Mouse (Mus musculus) testis, adult 2 months (tissue): ENCODE results near the gene Pitpna. TPM values are rescaled to one million over a fixed set of nuclear protein-coding genes. Genes with fewer than 3 reads are reported as not detected.

ENCODE experiments used
- H3K27ac ChIP-seq: fragments of 200-500 bp; 2 replicates; pipeline ENCODE4 v1.5.1; 2012; ENCODE audit warnings: low read depth, low read length; ENCODE audit not compliant: control insufficient read depth, insufficient read depth
- H3K27me3 ChIP-seq: fragments of 200-500 bp; 2 replicates; pipeline ENCODE4 v1.6.1; 2012; ENCODE audit warnings: mild to moderate bottlenecking, low read length, moderate library complexity; ENCODE audit not compliant: control insufficient read depth, insufficient read depth
- H3K36me3 ChIP-seq: fragments of 200-500 bp; 2 replicates; pipeline ENCODE4 v1.6.1; 2012; ENCODE audit warnings: mild to moderate bottlenecking, low read length; ENCODE audit not compliant: control insufficient read depth, insufficient read depth
- H3K4me1 ChIP-seq: fragments of 200-500 bp; 2 replicates; pipeline ENCODE4 v1.6.1; 2012; ENCODE audit warnings: low read length; ENCODE audit not compliant: control insufficient read depth, insufficient read depth
- H3K4me3 ChIP-seq: fragments of 200-500 bp; 2 replicates; pipeline ENCODE4 v1.5.1; 2012; ENCODE audit warnings: low read depth, mild to moderate bottlenecking, low read length, moderate library complexity, mixed read lengths; ENCODE audit not compliant: control insufficient read depth
- CTCF ChIP-seq: fragments of 200-500 bp; IDR thresholded peaks from 2 replicates; pipeline ENCODE4 v1.5.1; 2012; ENCODE audit warnings: low read depth, mild to moderate bottlenecking, inconsistent platforms, low read length, moderate library complexity; ENCODE audit not compliant: control insufficient read depth, insufficient read depth, insufficient replicate concordance
- POLR2A ChIP-seq: fragments of 200-500 bp; IDR thresholded peaks from 2 replicates; pipeline ENCODE4 v1.6.1; 2012; ENCODE audit warnings: low read depth, mild to moderate bottlenecking, inconsistent platforms, low read length, moderate library complexity; ENCODE audit not compliant: control insufficient read depth
- polyA plus RNA-seq: library from polyadenylated mRNA; depleted of rRNA; stranded (reverse); fragments of >200 nt; gene quantifications from 2 replicates; pipeline ENCODE4 v1.2.3, GENCODE M21; 2012

The Pitpna gene
- polyA plus RNA-seq, 1 experiment = 41.3 TPM

DNA sequence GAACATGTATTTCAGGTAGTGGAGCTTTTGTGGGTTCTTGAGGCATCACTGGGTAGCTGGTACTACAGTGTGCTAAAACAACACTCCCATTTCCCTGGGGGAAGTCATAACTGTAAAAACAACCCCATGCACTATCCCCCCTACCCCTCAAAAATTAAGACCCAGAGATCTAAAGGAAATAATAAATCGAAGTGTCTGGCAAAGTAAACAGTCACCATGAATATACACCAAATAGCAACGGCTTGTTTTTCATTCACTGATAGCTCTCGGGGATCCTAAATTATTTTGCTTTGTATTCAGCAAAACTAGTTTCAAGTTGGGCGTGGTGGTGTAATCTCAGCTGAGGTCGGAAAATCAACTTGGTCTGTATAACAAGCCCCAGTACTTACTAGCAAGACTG is 42.2 kb downstream of the Pitpna start:
- TF ChIP-seq POLR2A = no peak
- no peak for TF ChIP-seq CTCF
- peak overlapping the region; percentile 92; the same call in 1 of the 2 replicates for H3K4me3 ChIP-seq
- peaks cover 3% of the 10 kb centered on the region for H3K4me1 ChIP-seq
- no peaks in the 10 kb centered on the region for H3K27me3 ChIP-seq
- peaks cover 4% of the 10 kb centered on the region for H3K36me3 ChIP-seq
- peak overlapping the region; percentile 98 for H3K27ac ChIP-seq

DNA sequence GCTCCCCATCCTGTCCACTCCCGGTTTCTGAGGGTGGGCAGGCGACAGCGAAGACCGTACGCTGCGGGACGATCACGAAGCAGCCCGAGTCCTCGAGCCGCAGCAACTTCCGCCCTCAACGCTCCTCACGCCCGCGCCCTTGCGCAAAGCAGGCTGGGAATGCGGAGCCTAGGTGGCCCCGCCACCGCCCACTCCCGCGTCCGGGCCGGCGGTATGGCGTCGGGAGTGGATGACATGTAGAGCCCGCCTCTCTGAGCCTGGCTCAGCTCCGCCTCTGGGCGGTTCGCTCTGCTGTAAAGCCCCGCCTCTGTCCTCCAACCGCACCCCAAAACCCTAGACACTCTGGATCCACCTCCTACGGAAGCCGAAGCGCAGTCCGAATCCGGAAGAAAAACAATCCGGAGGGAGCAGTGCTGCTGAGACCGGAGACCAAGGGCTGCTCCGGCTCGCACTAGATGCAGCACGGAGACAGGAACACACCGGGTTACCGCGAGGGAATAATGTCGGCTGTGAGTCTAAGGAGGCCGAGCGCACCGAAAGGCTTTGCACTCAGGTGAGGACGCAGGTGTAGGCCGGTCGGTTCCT is 42.8 kb downstream of the Pitpna start, which contains the start of gene Inpp5k:
Gene Inpp5k (plus strand): TSS at position 344 of the 585 bp plus-strand sequence.
- Histone ChIP-seq H3K36me3 (peaks cover 2% of the 10 kb centered on the region), H3K4me1 (peaks cover 3% of the 10 kb centered on the region), H3K4me3 (peak within 1 kb of the TSS; percentile 92), H3K27me3 (no peaks in the 10 kb centered on the region), H3K27ac (peak within 1 kb of the TSS; percentile 98)
- TF ChIP-seq CTCF (no peak), POLR2A (peak; percentile 96)

- H3K27me3 ChIP-seq = no peaks in the 10 kb centered on the region
- H3K36me3 ChIP-seq = peaks cover 2% of the 10 kb centered on the region
- TF ChIP-seq POLR2A = no peak
- no peak for TF ChIP-seq CTCF
- H3K27ac ChIP-seq = no peak overlapping the region
- peaks cover 3% of the 10 kb centered on the region for H3K4me1 ChIP-seq
- H3K4me3 ChIP-seq = peak overlapping the region; percentile 92
Observed at GRCm38 (mm10) chr11:75631561-75632225, 43.8 kb downstream of the Pitpna start.

GRCm38 (mm10) chr11:75632921-75633320 is 45.0 kb downstream of the Pitpna start:
- Histone ChIP-seq H3K27me3 (no peaks in the 10 kb centered on the region), H3K4me1 (peaks cover 3% of the 10 kb centered on the region), H3K4me3 (no peak overlapping the region), H3K36me3 (no peaks in the 10 kb centered on the region; the same call in 1 of the 2 replicates), H3K27ac (no peak overlapping the region)
- TF ChIP-seq POLR2A (no peak), CTCF (no peak)

DNA sequence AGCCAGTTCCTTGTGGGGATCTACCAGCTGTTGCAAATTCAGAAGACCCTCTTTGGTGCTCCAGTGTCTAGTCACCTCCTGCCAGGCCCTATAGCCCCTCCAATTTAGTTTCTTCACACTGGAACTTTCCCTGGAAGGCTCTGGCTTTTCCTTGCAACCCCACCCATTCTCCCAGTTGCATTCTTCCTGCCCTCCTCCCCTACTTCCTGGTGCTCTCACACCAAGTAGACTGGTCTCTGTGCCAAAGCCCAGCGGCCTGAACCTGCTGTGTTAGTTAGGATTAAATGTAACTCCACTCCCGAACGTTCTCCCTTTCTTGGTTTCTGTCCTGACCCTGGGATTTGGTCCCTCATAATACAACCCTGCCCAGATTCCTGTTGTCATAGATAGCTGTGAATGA is 46.9 kb downstream of the Pitpna start:
- no peaks in the 10 kb centered on the region for H3K27me3 ChIP-seq
- no peaks in the 10 kb centered on the region; the same call in none of the 2 replicates for H3K4me1 ChIP-seq
- no peak overlapping the region for H3K4me3 ChIP-seq
- no peaks in the 10 kb centered on the region; the same call in 1 of the 2 replicates for H3K36me3 ChIP-seq
- TF ChIP-seq POLR2A = no peak
- TF ChIP-seq CTCF = no peak
- H3K27ac ChIP-seq = no peak overlapping the region

GRCm38 (mm10) chr11:75635315-75635714 is 47.4 kb downstream of the Pitpna start:
- TF ChIP-seq POLR2A (no peak), CTCF (no peak)
- H3K4me1 ChIP-seq = no peaks in the 10 kb centered on the region; the same call in 1 of the 2 replicates
- H3K36me3 ChIP-seq = no peaks in the 10 kb centered on the region; the same call in 1 of the 2 replicates
- H3K27ac ChIP-seq = no peak overlapping the region
- no peak overlapping the region for H3K4me3 ChIP-seq
- no peaks in the 10 kb centered on the region for H3K27me3 ChIP-seq

DNA sequence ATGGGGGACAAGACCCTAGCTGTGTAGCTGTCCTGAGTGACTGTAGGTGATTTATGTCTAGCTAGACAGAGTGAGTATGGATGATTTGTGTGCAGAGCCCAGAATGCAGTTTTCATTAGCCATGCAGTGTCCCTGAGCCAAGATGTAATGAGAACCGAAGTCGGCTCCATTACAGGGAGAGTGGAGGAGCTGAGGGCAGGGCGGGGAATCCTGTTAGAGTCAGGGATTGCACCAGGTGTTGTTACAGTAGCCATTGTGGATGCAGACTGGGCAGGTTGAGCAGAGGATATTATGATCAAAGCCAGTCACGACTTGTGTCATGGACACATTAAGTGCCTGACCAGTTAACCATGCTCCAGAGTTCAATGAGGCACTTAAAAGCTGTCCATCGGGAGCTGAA is 55.4 kb downstream of the Pitpna start:
- H3K27ac ChIP-seq = no peak overlapping the region
- no peak overlapping the region for H3K4me3 ChIP-seq
- TF ChIP-seq CTCF (no peak), POLR2A (no peak)
- H3K36me3 ChIP-seq = no peaks in the 10 kb centered on the region
- H3K4me1 ChIP-seq = no peaks in the 10 kb centered on the region
- no peaks in the 10 kb centered on the region for H3K27me3 ChIP-seq
